Mouse (Mus musculus): ENCODE results near the gene Dbn1.

Gene Dbn1

DNA sequence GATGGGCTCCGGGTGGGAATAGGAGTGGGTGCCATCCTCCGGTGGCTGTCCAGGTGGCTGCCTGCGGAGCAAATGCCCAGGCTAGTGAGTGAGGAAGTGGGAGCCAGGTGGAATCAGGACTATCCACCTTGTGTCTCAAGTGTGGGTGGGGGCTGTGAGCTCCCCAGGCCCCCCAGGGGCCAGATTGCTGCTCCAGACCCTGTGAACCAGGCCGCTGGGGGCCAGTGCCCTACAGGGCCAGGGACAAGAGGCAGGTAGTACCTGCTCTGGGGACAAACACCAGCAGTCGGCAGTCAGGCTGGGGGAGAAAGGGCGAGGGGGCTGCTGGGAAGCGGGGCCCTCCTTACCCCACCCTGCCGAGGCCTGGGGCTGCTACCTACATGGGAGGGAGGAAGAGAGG lies 11.7 kb downstream of the Dbn1 start:
- H3K27me3 ChIP-seq (ENCODE audit: control insufficient read depth, insufficient read depth, low read length, poor library complexity, severe bottlenecking), result no peaks in the 10 kb centered on the region
- H3K36me3 ChIP-seq (ENCODE audit: control insufficient read depth, insufficient read depth, low read length, poor library complexity, severe bottlenecking), result no peaks in the 10 kb centered on the region
- no peak for DNase-seq (ENCODE audit: low read depth, low spot score)

DNA sequence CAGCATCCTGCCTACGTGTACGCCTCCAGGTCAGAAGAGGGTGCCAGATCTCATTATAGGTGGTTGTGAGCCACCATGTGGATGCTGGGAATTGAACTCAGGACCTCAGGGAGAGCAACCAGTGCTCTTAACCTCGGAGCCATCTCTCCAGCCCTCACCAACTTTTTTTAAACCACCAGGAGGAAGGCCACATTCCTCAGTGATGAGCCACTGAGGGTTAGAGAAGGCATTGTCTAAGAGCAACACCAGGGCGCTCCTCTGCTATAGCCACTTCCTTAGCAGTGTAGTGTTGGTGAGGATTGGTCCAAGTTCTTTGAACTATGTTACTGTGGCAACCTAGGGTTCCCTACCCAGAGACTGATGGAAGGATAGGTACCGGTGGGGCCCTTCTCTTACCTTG lies 12.2 kb downstream of the Dbn1 start:
- no peak for DNase-seq (ENCODE audit: low read depth, low spot score)
- Histone ChIP-seq H3K27me3 (ENCODE audit: control insufficient read depth, insufficient read depth, low read length, poor library complexity, severe bottlenecking) (no peaks in the 10 kb centered on the region), H3K36me3 (ENCODE audit: control insufficient read depth, insufficient read depth, low read length, poor library complexity, severe bottlenecking) (no peaks in the 10 kb centered on the region)

DNA sequence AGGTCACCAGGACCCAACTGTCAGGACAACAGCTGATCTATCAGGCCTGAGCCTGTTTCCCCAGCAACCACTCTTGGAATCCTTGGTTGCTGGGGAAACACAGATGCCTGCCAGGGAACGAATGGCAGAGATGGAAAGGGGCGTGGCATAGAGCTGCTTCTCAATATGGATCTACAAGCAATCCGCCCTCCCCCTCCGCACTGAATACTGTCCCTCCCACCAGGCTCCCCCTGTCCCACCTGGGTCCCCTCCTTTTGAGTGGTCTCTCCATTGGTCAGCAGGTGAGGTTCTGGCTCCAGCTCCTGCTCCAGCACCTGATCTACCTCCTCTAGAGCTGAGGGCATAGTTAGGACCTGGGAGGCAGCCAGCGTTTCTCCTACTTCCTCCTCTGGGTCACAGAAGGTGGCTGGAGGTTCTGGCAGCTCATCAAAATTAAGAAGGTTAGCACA lies 13.3 kb downstream of the Dbn1 start:
- H3K36me3 ChIP-seq (ENCODE audit: control insufficient read depth, insufficient read depth, low read length, poor library complexity, severe bottlenecking), result no peaks in the 10 kb centered on the region
- H3K27me3 ChIP-seq (ENCODE audit: control insufficient read depth, insufficient read depth, low read length, poor library complexity, severe bottlenecking), result no peaks in the 10 kb centered on the region
- peak; percentile 40 for DNase-seq (ENCODE audit: low read depth, low spot score)

DNA sequence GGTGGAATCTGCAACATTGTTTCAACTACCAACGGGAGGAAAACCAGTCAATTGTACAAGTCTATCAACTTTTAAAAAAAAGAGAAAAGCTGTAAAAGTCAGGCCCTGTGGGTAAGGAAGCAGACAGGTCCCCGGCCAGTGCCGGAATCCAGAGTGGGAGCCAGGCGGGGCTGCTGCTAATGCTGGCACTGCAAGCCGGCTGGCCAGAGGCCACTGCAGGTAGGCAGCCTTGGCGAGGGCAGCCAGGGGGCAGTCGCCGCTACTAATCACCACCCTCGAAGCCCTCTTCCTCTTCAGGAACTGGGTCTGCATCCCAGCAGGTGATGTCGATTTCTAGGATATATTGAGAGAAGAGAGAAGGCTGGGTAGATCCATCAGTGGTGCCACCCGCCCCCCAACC lies 13.9 kb downstream of the Dbn1 start:
- Histone ChIP-seq H3K36me3 (ENCODE audit: control insufficient read depth, insufficient read depth, low read length, poor library complexity, severe bottlenecking) (no peaks in the 10 kb centered on the region), H3K27me3 (ENCODE audit: control insufficient read depth, insufficient read depth, low read length, poor library complexity, severe bottlenecking) (no peaks in the 10 kb centered on the region)
- peak; percentile 38 for DNase-seq (ENCODE audit: low read depth, low spot score)

DNA sequence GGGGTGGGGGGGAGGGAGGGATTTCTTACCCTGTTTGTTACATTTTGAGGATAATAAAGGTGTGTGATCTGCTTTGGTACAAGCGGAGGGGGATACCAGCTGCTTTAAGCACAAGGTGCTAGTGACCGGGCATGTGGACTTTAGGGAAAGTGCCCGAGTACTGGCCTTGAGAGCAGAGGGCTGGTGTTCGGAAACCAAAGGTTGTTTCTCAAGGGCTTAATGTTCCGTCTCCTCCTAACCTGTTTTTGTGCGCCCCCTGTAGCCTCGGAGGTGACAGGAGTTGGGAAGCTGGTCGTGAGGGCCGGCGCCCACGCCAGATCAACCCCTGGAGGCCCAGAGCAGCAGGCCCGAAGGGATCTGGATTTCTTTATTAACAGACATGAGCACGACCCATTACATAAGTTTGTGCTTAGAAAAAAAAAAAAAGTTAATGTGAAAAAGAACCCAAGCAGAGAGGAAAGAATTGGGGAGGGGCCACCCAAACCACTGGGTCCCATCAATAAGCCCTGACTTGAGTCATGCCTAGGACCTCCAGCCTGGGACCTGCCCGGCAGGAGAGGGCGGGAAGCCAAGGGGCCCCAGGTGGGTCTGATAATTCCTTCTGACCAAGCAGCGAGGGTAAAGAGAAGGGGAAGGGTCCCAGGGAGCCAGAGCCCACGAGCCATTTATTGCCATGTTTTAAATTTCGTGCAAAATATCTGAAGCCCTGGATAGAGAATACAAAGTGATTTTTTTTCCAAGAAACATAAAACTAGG lies 14.7 kb downstream of the Dbn1 start:
- Histone ChIP-seq H3K36me3 (ENCODE audit: control insufficient read depth, insufficient read depth, low read length, poor library complexity, severe bottlenecking) (no peaks in the 10 kb centered on the region), H3K27me3 (ENCODE audit: control insufficient read depth, insufficient read depth, low read length, poor library complexity, severe bottlenecking) (no peaks in the 10 kb centered on the region)
- DNase-seq (ENCODE audit: low read depth, low spot score), result peak; percentile 60

DNA sequence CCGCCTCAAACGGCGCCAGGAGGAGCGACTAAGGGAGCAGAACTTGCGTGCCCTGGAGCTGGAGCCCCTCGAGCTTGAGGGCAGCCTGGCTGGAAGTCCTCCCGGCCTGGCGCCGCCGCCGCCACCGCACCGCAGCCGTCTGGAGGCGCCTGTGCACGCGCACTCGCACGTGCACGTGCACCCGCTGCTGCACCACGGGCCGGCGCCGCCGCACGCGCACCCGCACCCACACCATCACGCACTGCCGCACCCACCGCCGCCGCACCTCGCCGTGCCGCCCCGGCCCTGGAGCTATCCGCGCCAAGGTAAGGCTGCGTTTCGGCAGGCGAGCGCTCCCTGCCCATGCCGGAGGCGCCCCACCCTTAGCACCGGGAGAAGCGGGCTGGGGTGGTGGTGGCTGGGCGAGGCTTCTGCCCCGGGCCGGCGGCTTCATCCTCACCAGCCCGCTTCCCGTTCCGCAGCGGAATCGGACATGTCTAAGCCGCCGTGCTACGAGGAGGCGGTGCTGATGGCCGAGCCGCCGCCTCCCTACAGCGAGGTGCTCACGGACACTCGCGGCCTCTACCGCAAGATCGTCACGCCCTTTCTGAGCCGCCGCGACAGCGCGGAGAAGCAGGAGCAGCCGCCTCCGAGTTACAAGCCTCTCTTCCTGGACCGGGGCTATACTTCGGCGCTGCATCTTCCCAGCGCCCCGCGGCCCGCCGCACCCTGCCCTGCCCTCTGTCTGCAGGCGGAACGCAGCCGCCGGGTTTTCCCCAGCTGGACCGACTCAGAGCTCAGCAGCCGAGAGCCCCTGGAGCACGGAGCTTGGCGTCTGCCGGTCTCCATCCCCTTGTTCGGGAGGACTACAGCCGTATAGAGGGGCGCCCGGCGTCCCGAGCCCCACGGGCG lies 15.5 kb downstream of the Dbn1 start:
- peak; percentile 67 for DNase-seq (ENCODE audit: low read depth, low spot score)
- no peaks in the 10 kb centered on the region for H3K36me3 ChIP-seq (ENCODE audit: control insufficient read depth, insufficient read depth, low read length, poor library complexity, severe bottlenecking)
- H3K27me3 ChIP-seq (ENCODE audit: control insufficient read depth, insufficient read depth, low read length, poor library complexity, severe bottlenecking), result no peaks in the 10 kb centered on the region

DNA sequence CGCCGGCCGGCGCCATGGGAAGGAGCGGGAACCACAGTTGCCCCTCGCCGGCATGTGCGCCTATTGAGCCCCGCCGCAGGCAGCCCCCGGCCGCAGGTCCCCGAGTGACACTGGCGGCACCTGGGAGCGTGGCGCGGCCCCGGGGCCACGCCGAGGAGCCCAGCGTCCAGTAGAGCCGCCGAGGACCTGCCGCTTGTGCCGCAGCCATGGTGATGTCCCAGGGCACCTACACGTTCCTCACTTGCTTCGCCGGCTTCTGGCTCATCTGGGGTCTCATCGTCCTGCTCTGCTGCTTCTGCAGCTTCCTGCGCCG lies 16.1 kb downstream of the Dbn1 start:
- DNase-seq (ENCODE audit: low read depth, low spot score), result no peak
- Histone ChIP-seq H3K27me3 (ENCODE audit: control insufficient read depth, insufficient read depth, low read length, poor library complexity, severe bottlenecking) (no peaks in the 10 kb centered on the region), H3K36me3 (ENCODE audit: control insufficient read depth, insufficient read depth, low read length, poor library complexity, severe bottlenecking) (no peaks in the 10 kb centered on the region)

DNA sequence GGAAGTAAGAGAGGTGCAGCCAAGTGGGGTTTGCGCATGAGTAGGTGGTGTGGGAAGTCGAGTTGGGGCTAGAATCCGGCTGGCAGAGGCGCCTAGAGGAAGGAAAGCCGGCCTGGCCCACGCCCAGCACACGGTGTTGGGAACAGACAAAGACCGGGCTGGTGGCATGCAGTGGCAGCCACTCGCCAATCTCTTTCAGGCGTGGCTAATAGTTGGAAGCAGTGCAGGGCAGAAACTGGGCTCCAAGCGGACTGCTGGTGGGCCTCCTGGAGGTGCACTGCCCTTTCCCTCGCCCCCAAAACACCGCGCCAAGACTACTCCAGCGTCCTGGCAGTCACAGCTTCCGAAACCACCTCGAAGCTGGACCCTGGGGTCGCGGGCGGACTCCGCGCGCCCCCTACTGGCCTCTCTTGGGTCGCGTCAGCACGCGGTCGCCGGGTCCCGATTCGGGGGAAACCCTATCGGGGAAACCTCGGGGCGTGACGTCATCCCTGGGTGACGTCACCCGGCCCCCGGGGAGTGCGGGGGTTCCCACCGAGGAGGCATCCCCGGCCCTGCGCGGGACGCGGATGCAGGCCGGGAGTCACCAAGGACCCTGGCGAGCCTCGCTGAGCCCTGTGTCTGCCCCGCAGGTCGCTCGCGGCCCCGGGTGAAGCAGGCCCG lies 16.6 kb downstream of the Dbn1 start:
- H3K36me3 ChIP-seq (ENCODE audit: control insufficient read depth, insufficient read depth, low read length, poor library complexity, severe bottlenecking), result no peaks in the 10 kb centered on the region
- no peaks in the 10 kb centered on the region for H3K27me3 ChIP-seq (ENCODE audit: control insufficient read depth, insufficient read depth, low read length, poor library complexity, severe bottlenecking)
- peak; percentile 96 for DNase-seq (ENCODE audit: low read depth, low spot score)

DNA sequence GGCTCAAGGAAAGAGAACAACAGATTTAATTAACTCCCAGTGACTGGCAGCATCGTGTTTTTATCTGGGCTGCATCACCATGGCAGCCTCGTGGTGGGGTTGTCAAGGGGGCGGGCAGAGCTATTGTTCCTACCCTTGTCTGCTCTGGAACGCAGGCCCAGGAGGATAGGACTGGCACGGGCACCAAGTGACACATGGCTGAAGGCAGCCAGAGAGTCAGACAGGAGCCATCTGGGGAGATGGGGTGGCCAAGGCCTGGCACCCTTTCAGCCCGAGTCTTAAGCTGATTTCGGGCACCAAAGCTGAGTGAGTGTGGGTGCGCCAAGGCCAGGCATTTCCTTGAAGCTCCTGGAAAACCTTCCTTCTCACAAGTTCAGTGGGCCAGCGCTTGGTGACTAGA lies 17.5 kb downstream of the Dbn1 start:
- no peaks in the 10 kb centered on the region for H3K36me3 ChIP-seq (ENCODE audit: control insufficient read depth, insufficient read depth, low read length, poor library complexity, severe bottlenecking)
- DNase-seq (ENCODE audit: low read depth, low spot score), result no peak
- no peaks in the 10 kb centered on the region for H3K27me3 ChIP-seq (ENCODE audit: control insufficient read depth, insufficient read depth, low read length, poor library complexity, severe bottlenecking)

DNA sequence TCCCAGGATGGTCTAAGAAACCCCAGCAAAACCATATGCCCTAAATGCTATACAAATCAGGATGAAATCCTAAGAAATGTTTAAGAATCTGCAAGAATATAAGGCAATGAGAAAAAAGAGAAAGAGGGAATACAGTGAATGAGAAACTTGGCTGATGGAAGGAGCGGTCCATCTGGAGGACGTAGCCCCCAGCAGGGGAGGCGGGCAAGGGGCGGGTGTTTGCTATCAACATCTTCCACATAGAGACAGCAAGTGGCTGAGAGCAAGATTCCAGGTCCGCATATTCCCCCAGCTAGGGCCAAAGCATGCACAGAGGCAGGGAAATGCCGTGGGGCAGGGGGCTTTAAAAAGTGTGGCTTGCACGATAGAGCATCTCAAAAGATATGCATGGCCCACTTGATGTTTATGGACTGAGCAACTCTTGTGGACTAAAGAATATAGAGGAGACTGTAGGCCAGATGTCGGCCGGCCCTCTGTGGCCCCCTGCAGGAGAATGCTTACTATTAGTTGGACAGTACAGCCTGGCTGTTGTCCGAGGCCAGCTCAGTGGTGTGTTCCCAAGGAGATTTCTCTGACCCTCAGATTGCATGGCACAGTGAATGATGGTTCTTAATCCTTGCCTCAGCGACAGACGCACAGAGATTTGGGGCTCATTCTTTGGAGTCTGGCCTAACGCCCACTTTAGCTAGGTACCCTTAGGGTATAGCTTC lies 18.9 kb downstream of the Dbn1 start:
- peak; percentile 62 for DNase-seq (ENCODE audit: low read depth, low spot score)
- no peaks in the 10 kb centered on the region for H3K27me3 ChIP-seq (ENCODE audit: control insufficient read depth, insufficient read depth, low read length, poor library complexity, severe bottlenecking)
- H3K36me3 ChIP-seq (ENCODE audit: control insufficient read depth, insufficient read depth, low read length, poor library complexity, severe bottlenecking), result no peaks in the 10 kb centered on the region

DNA sequence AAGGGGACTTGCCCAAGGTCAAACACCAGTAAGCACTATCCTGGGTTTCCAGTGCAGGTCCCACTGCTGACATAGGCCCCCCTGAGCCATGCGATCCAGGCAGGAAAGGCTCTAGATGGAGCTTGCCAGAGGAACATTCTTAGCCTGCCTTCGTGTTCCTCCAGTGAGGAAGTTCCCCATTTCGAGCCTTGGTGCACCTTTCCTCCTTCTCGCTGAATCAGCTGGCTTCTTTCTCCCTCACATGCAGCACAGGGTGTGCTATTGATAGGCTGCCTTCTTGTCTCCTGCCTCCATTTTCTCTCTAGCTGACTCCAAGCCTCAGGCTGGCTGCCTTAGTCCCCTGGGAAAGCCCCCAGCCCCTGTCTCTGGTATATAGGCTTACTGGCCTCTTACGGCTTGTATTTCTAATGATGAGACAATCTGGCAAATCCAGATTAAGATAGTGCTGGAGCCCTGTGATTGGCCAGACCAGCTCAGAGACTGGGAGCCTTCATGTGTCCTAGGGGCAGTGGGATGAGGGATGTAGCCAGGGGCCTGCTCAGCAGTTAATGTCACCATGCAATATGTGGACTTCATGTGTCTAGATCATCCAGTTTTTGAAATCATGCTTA lies 22.0 kb downstream of the Dbn1 start:
- peak; percentile 51 for DNase-seq (ENCODE audit: low read depth, low spot score)
- Histone ChIP-seq H3K36me3 (ENCODE audit: control insufficient read depth, insufficient read depth, low read length, poor library complexity, severe bottlenecking) (no peaks in the 10 kb centered on the region), H3K27me3 (ENCODE audit: control insufficient read depth, insufficient read depth, low read length, poor library complexity, severe bottlenecking) (no peaks in the 10 kb centered on the region)

DNA sequence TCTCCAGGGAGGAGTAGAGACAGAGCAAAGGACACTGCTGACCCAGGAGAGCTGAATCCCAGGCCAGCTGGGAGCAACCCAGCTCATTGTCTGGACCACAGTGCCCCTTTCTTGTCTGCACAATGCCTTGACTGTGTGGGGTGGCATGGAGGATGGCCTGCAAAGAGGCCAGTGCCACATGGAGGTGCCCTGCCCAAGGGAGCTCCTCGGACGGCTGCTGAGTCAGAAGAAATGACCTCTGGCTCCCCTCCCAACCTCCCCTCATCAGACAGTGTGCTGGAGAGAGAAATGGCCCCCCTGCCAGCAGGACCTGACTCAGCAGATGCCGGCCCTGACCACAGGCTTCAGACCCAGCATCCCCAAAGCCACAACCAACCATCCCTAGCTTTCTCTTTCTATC lies 22.7 kb downstream of the Dbn1 start:
- DNase-seq (ENCODE audit: low read depth, low spot score), result no peak
- Histone ChIP-seq H3K27me3 (ENCODE audit: control insufficient read depth, insufficient read depth, low read length, poor library complexity, severe bottlenecking) (no peaks in the 10 kb centered on the region), H3K36me3 (ENCODE audit: control insufficient read depth, insufficient read depth, low read length, poor library complexity, severe bottlenecking) (no peaks in the 10 kb centered on the region)

DNA sequence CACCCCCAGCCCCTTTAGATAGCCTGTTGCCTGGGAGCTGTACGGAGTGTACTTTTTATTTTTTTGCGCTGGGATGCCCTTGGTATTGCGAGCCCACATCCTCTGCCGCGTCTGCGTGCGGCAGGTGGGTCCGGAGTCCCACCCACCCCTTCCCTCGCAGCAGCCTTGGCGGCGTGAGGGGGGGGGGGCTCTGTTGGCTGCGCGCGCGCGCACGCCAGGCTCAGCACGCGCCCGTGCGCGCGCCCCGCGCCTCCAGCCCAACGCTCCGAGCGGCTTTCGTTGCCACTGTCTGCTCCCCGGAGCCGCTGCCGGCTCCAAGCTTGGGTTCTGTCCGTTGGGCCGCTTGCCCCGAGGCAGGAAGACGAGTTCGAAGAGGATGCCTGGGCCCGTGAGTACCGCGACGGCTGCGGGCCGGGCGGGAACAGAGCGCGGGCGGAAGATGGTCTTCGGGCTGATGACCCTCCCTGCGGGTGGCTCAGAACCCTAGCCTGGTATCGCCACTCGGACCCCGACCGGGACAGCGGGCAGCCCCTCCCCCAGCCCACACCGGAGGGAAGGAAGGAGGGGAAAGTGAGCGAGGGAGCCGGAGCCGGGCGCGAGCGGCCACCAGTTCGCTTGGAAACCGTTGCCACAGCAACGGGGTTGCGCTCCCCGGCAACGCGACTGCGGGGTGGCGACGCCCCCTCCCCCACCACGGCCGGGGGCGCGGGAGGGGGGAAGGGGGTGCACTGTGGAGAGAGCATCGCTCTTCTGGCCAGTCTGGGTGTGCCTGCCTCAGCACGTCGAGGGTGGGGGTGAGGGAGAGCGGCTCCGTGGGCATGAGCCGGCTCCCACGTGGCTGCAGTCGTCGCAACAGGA lies 23.7 kb downstream of the Dbn1 start, which contains the start of gene Prr7:
TSS of gene Prr7 (plus strand) at position 241 of the 858 bp plus-strand sequence.
- no peaks in the 10 kb centered on the region for H3K27me3 ChIP-seq (ENCODE audit: control insufficient read depth, insufficient read depth, low read length, poor library complexity, severe bottlenecking)
- peak; percentile 59 for DNase-seq (ENCODE audit: low read depth, low spot score)
- peaks cover 6% of the 10 kb centered on the region; the same call in 1 of the 2 replicates for H3K36me3 ChIP-seq (ENCODE audit: control insufficient read depth, insufficient read depth, low read length, poor library complexity, severe bottlenecking)

All from splenic B cell, adult 2 months (primary cell).